Mouse (Mus musculus) liver, adult 2 months (tissue): Measurements from ENCODE around the gene Mthfd2l.

Experiments
- CTCF ChIP-seq: fragments of 200-500 bp; IDR thresholded peaks from 2 replicates; pipeline ENCODE4 v1.5.1; 2011; ENCODE audit warnings: low read depth, low read length, control low read depth
- POLR2A ChIP-seq: fragments of 200-500 bp; IDR thresholded peaks from 2 replicates; pipeline ENCODE4 v1.6.1; 2011; ENCODE audit warnings: low read length, control low read depth; ENCODE audit not compliant: insufficient read depth; ENCODE audit errors: extremely low read depth

- TF ChIP-seq CTCF (no peak), POLR2A (no peak)
Observed at GRCm38 (mm10) chr5:91047987-91048386, 117.1 kb downstream of the Mthfd2l start.
